Mouse (Mus musculus): ENCODE results near the gene Hnrnpab. TPM values are rescaled to one million over a fixed set of nuclear protein-coding genes. Genes with fewer than 3 reads are reported as not detected.

Hnrnpab gene
- 99.9 TPM for polyA plus RNA-seq (2015; fragmentation: Illumina TruSeq; extraction: RNeasy Lipid Tissue Mini Kit (QIAGEN cat#74804); ENCODE audit: low read depth, low replicate concordance)

GRCm38 (mm10) chr11:51606447-51607095 is at the start of gene Hnrnpab:
Gene Hnrnpab (minus strand): TSS chr11:51606847.

GRCm38 (mm10) chr11:51650691-51651515 is 44.3 kb upstream of the Hnrnpab start, which contains the start of the genes N4bp3 and D930048N14Rik:
Gene N4bp3 (minus strand): TSS chr11:51650842.
Gene D930048N14Rik (plus strand): TSS chr11:51650954.

GRCm38 (mm10) chr11:51635525-51636322 is 29.1 kb upstream of the Hnrnpab start, which contains the start of gene Rmnd5b:
Gene Rmnd5b (minus strand): TSS chr11:51635896.

GRCm38 (mm10) chr11:51619409-51620060 is 12.9 kb upstream of the Hnrnpab start, which contains the start of gene Nhp2:
Gene Nhp2 (plus strand): TSS chr11:51619735.

GRCm38 (mm10) chr11:51584431-51585248 is 22.0 kb downstream of the Hnrnpab start, which contains the start of gene Phykpl:
Gene Phykpl (plus strand): TSS chr11:51584757.

Other genes starting within 250 kb of the Hnrnpab start
- 4.6 TPM for gene Phykpl, start 22.1 kb downstream of the Hnrnpab start, polyA plus RNA-seq (2015; fragmentation: Illumina TruSeq; extraction: RNeasy Lipid Tissue Mini Kit (QIAGEN cat#74804); ENCODE audit: low read depth, low replicate concordance)
- gene Nhp2, start 12.9 kb upstream of the Hnrnpab start, polyA plus RNA-seq (2015; fragmentation: Illumina TruSeq; extraction: RNeasy Lipid Tissue Mini Kit (QIAGEN cat#74804); ENCODE audit: low read depth, low replicate concordance) = 57.6 TPM
- gene Rmnd5b, start 29.0 kb upstream of the Hnrnpab start, polyA plus RNA-seq (2015; fragmentation: Illumina TruSeq; extraction: RNeasy Lipid Tissue Mini Kit (QIAGEN cat#74804); ENCODE audit: low read depth, low replicate concordance) = 51.4 TPM
- gene N4bp3, start 44.0 kb upstream of the Hnrnpab start, polyA plus RNA-seq (2015; fragmentation: Illumina TruSeq; extraction: RNeasy Lipid Tissue Mini Kit (QIAGEN cat#74804); ENCODE audit: low read depth, low replicate concordance) = 10.3 TPM
- 2.4 TPM for gene D930048N14Rik, start 44.1 kb upstream of the Hnrnpab start, polyA plus RNA-seq (2015; fragmentation: Illumina TruSeq; extraction: RNeasy Lipid Tissue Mini Kit (QIAGEN cat#74804); ENCODE audit: low read depth, low replicate concordance)
- gene 0610009B22Rik, start 82.0 kb upstream of the Hnrnpab start, polyA plus RNA-seq (2015; fragmentation: Illumina TruSeq; extraction: RNeasy Lipid Tissue Mini Kit (QIAGEN cat#74804); ENCODE audit: low read depth, low replicate concordance) = 62.2 TPM
- gene Sec24a, start 156.8 kb upstream of the Hnrnpab start, polyA plus RNA-seq (2015; fragmentation: Illumina TruSeq; extraction: RNeasy Lipid Tissue Mini Kit (QIAGEN cat#74804); ENCODE audit: low read depth, low replicate concordance) = 8.4 TPM
- gene Sar1b, start 156.8 kb upstream of the Hnrnpab start, polyA plus RNA-seq (2015; fragmentation: Illumina TruSeq; extraction: RNeasy Lipid Tissue Mini Kit (QIAGEN cat#74804); ENCODE audit: low read depth, low replicate concordance) = 148 TPM

Data from brain, adult 10 weeks (tissue).